Mouse (Mus musculus): ENCODE results near the gene Tanc2. TPM values are rescaled to one million over a fixed set of nuclear protein-coding genes. Genes with fewer than 3 reads are reported as not detected.

The Tanc2 gene
- polyA plus RNA-seq (2012; rRNA removed) = 1.6 and 2.5 TPM in 2 replicates

DNA sequence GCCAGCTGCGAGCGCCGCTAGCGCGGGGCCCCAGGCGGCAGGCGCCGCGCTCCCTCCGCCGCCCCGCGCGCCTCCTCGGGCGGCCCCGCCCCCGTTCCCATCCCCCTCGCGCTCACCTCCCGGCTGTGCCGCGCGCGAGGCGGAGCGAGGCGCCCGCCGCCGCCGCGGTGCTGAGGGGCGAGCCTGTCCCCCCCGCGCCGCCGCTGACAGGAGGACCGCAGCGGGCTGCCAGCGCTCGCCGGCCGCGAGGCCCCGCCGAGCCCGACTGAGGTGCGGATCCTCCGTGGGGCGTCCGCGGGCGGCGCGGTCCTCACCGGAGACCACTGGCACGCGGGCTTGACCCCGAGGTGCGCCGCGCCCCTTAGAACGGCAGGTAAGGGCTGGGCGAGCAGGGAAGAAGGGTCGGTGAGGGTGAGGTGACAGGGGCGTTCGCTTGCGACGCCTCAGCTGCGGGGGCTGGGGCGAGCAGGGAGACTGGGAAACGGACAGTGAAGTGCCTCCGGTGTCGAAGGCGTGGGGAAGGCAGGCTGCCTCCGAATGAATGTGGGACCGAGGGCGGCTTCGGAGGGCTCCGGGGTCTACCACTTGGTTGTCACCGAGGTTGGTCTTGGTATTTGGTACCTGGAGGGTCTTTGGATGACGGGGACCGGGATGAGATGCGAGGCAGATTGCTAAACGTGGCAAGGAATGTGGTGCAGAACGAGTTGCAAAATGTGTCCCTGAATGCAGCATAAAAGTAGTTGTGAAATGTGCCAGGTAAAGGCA is at the start of gene Tanc2:
Gene Tanc2 (plus strand): TSS at position 110 of the 765 bp plus-strand sequence.
- no peak for DNase-seq (ENCODE audit: low read depth, low spot score)
- 1% methylated on average over 83 of the region's 87 CpGs for WGBS

DNA sequence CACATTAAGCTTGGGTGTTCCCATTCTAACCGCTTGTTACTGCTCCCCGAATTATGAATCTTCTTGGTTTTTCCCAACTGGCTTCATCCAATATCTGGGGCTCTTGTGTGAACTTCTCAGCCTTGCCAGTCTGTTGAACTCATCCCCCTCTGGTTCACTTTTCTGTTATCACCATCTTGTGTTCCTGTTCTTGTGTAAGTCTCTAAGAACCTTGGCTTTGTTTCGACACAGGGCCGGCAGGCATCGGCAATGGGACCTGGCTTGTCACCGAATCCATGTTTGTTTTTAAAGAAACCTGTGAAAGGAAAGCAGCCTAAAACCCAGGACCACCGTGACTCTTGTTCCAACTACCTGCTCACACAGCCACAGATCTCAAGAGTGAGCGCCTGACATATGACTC is 49.0 kb upstream of the Tanc2 start:
- no peak for DNase-seq (ENCODE audit: low read depth, low spot score)

DNA sequence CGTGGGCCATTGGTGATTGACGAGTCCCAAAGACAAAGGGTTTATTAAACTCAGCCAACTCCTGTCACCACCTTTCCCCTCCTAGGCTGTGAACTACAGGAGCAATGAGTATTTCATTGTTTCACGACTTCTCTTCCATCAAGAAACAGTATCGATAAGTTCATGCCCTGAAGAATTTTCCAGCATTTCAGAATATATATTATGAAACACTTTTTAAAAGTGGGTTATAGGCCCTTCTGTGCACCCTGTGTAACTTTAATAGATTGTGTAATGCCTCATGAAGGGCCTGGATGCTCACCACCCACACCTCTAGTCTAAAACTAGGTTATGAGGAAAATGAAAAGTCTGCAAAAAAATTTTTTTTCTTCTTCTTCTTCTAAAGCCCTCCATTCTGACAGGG is 48.4 kb upstream of the Tanc2 start:
- DNase-seq (ENCODE audit: low read depth, low spot score) = no peak
- WGBS = 83% methylated on average over 4 of the region's 4 CpGs

More for the DNA sequence above, 49.0 kb upstream of the Tanc2 start:
- 92% methylated on average over 8 of the region's 8 CpGs for WGBS

DNA sequence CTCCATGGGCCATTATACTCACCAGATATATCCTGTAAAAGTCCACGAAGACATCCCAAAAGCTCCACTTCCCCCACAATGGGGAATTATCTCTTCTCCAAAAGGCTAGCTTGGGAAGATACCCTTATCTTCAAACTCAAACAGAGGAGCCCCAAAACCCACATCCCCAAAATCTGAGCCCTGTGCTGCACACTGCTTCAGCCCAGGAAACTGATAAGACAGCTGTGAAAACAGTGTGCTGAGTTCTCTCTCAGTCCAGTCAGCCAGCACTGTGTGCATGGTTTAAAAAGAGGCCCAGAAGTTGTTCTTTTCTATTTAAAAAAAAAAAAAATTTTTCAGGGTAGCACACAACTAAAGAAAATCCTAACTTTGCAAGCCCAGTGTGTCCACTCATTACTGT is 47.7 kb upstream of the Tanc2 start:
- no peak for DNase-seq (ENCODE audit: low read depth, low spot score)
- WGBS = 43% methylated on average over 1 of the region's 1 CpGs

DNA sequence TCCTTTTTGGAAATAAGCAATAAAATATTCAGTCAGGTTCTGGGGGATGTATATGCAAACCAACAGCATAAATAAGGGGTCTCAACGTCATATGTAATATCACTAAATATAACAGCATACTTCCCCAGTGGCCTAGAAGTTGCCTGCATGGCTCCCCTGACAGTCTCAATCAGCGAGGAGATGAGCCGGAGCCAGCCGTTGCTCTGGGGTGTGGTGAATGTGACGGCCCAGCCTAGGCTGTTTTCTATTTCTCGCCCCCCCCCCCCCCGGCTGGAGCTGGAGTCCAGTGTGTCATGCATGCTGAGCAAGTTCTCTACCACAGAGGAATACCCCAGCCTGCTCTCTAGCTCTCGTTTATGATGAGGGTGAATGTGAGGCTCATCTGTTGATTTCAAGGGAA is 44.0 kb upstream of the Tanc2 start:
- no peak for DNase-seq (ENCODE audit: low read depth, low spot score)
- 51% methylated on average over 8 of the region's 8 CpGs for WGBS

DNA sequence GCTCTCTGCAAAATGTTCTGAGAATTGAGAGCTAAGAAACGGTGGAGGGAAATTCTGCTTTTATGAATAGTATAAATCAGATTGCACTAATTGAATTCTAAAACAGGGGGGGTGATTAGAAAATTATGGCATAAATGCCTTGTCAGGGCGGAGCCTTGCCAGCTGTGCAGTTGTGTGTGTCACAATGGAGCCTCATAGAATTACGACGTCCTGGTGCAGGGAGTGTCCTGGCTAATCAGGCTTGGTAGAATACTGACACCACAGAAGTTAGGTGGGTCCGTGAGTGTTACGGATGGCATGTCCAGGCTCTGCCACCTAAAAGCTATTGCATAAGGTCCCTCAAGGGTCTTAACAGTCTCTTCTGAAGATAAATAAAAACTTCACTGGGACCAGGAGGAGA is 43.4 kb upstream of the Tanc2 start:
- 39% methylated on average over 6 of the region's 6 CpGs for WGBS
- DNase-seq (ENCODE audit: low read depth, low spot score) = no peak

DNA sequence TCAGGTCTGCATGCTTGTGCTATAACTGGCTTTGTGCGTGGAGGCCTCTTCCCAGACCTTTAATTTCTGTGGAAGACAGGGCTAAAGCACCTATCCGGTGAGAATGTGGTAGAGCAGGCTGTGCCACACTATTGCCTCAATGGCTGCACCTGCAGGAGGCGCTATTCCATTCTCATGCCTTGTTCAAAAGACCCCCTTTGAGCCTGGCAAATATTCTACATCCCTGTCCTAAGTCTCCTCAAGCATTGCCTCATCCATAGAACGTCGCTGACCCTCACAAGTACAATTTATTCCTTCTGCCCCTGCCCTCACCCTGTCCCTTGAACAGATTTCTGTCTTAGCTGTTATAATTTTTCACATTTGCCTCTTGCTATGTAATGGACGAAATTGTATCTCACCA is 41.4 kb upstream of the Tanc2 start:
- no peak for DNase-seq (ENCODE audit: low read depth, low spot score)
- 85% methylated on average over 6 of the region's 6 CpGs for WGBS

DNA sequence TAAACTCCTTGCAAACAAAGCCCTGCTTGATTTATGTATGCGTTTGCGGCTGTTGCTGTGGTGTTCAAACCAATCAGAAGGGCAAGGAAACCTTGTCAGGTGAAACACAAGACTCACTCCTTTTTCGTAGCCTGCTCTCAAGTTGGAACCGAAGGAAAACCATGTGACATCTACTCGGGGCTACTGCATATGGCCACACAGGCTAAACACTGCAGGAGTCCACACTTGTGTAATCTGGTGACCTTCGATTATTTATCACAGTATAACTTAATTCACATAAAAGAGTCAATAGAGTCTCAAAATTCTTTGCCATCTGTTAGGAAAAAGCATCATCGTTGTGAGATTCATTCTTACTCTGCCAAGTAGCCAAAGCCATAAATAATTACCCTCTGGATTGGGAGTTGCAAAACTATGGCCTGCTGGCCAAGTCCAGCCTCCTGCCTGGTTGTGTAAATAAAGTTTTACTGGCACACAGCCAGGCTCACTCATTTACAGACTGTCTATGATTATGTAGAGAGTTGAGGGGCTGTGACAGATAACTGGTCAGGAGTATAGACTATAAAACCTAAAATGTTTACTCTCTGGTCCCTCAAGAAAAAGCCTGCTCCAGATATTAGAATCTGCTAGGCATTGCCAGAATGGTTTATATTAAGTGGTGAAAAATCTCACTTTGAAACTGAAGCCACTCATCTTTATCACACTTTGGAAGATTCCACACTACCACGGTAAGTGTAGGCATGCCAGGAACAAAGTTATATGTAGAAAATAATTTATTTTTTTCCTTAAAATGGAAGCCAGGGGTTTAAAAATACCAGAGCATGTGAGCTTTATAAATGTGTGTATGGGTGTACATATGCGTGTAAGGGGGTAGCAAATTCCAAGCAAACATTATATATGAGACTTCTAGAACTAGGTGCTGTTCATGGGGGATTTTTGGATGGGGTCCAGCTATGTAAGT is 40.3 kb upstream of the Tanc2 start:
- peak; percentile 22 for DNase-seq (ENCODE audit: low read depth, low spot score)

DNA sequence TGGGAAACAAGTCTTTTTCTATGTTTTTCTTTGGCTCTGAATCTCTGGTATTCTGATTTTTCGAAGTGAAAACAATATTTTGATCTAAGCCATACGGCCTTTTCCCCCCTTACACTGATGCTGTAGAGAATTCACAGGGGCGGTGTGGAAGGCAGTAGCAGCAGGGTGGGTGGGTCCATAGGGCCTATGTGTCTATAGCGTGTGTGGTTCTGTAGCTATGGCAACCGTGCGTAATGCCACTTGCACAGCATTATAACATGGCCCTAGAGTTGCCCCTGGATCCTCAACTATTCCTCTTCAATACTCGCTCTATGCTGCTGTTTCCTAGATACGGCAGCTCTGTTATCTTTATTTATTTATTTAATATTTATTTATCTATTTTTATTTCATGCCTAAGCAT is 32.5 kb upstream of the Tanc2 start:
- WGBS = 79% methylated on average over 8 of the region's 8 CpGs
- no peak for DNase-seq (ENCODE audit: low read depth, low spot score)

More for the DNA sequence above, 40.3 kb upstream of the Tanc2 start:
- WGBS = 22% methylated on average over 9 of the region's 9 CpGs

DNA sequence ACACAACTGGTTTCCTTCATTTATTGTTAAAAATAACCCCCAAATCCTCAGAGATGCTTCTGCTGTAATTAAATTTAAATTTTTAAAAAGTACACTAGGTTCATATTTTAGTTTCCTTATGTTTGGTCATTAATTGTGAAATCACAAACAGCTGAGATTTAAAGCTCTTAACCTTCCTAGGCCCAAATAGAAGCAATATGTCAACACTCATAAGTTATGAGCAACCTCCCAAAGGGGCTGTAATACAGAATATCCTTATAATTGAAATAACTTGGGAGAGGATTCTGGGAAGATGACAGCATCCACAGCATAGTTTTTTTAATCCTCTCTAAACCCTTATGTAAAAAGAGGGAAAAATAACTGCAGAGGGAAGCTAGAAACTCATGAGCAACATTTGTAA is 31.7 kb upstream of the Tanc2 start:
- DNase-seq (ENCODE audit: low read depth, low spot score) = no peak

DNA sequence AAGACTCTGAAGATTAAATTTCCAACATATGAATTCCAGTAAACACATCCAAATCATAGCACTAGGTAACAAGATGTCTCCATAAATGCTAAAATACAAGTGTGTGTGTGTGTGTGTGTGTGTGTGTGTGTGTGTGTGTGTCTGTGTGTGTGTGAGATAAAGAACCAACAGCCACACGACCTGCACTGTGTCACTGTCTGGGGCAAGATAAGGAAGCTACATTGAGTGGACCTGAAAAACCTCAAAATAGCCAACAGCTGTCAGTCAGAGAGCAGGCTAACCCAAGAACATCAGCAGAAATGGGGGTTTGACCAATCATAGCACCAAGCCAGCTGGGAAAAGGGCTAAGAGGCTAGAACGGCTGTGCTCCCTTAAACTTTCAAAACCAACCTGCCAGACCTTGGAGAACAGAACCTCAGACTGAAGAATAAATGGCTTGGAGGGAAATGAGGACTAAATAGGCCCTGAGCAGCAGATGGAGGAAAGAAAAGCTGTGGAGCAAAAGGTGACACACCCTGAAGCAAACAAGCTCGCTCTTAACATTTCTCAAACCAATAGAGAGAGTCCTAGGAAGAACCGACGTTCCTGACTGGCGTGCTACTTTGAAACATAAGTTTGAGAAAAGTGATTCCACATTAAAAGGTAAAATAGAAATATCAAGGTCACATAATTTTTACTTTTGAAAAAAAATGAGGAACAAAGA is 30.8 kb upstream of the Tanc2 start:
- 68% methylated on average over 6 of the region's 6 CpGs for WGBS
- no peak for DNase-seq (ENCODE audit: low read depth, low spot score)

DNA sequence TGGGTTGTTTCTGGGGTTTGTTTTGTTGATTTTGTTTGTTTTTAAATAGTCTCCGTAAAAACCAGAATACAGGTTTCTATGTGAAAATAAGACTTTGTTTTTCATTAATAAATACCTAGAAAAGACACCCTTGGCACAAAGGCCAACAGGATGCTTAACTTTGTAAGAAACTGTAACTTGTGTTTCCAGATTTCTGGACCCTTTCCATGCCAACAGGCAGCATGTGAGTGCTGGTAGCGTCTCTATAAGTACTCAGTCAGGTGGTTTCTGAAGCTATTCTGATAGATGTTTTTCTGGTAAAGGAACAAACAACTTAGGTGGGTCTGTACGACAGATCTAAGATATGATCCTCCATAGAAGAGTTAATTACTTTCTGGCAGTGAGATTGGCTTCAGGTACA is 26.2 kb upstream of the Tanc2 start:
- DNase-seq (ENCODE audit: low read depth, low spot score) = no peak
- 84% methylated on average over 3 of the region's 3 CpGs for WGBS

DNA sequence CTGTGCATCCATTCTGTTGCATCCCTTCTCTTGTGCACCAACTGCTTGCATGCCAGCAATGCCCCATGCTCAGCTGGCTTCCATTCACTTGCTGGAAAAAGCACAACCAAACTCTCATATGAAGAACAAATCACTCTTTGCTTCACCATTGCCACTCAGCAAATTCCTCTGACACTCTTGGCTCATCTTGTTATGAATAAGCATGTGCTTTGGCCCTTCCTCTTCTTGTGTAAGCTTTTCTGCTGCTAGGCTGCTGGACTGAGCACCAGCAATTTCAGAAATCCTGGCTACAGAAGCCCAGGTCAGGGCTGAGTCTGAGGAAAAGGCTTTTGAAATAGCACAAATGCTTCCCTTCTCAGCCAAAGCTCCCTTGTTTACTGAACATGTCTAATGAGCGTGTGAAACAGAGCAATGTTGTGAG is 22.6 kb upstream of the Tanc2 start:
- no peak for DNase-seq (ENCODE audit: low read depth, low spot score)
- WGBS = 43% methylated on average over 1 of the region's 1 CpGs

DNA sequence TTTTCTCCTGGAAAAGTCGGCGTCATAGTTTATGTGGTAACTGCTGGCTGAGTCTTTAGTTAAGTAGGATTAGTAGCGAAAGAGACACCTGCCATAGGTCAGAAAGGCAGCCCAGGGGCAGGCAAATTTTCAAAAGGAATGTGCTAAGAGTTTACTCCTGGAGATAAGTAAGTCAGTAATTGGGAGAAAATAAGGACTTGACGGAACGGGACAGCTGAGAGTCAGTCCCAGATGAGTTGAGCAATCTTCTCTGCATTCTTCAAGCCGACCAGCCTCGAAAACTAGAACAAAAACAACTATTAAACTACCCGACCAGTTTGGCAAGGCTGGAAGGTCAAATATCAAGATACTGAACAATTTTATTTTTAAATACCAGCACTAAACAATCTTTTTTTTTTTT is 17.8 kb upstream of the Tanc2 start:
- WGBS = 50% methylated on average over 8 of the region's 8 CpGs
- DNase-seq (ENCODE audit: low read depth, low spot score) = no peak

DNA sequence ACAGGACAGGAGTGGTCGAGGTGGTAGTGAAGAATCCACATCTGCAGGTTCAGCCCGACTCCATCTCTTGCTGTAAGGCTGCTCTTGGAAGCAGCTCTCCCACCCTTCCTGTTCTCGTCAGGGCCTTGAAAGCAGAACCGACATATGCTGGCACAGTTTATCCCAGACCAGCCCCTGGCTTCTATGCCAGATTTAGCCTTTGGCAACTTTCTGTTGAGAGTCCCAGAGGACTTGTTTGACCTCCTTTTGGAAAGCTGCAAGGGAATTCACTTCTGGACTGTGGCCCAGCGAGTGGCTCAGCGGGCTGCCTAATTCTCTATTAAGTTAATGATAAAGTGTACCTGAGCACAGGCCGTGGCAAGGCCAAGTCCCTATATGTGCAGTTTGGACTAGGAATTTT is 15.5 kb upstream of the Tanc2 start:
- DNase-seq (ENCODE audit: low read depth, low spot score) = no peak

DNA sequence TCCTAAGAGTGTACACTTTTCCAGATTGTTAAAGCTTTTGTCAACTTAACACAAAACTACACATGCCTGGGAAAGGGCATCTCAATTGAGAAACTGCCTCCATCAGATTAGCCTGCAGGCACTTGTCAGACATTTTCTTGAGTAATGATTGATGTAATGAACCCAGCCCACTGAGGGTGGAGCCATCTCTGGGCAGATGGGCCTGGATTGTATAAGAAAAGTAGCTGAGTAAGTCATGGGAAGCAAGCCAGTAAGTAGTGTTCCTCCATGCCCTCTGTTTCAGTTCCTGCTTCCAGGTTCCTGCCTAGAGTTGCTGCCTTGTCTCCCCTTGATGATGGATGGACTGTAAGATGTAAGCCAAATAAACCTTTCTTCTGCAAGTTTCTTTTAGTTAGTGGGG is 12.6 kb upstream of the Tanc2 start:
- no peak for DNase-seq (ENCODE audit: low read depth, low spot score)

More for the DNA sequence above, 15.5 kb upstream of the Tanc2 start:
- WGBS = 57% methylated on average over 7 of the region's 7 CpGs

DNA sequence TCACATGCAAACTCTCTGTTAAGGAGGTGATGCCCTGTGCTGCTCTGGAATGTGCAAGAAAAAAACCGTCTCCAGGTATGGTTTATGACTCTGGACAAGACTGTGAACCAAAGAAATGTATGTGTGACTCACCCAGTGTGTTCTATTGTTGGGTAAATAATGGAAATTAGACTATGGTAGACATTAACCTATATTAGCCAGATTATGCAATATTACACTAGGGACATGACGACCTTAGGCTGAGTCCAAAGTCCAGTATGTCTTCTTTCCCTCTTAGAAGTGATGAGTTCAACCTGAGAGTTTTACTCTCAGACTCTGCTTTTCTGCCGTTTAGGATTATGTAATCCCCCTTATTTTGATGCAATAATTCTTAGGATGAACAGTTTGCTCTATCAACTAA is 7.8 kb upstream of the Tanc2 start:
- 44% methylated on average over 3 of the region's 3 CpGs for WGBS
- DNase-seq (ENCODE audit: low read depth, low spot score) = no peak

DNA sequence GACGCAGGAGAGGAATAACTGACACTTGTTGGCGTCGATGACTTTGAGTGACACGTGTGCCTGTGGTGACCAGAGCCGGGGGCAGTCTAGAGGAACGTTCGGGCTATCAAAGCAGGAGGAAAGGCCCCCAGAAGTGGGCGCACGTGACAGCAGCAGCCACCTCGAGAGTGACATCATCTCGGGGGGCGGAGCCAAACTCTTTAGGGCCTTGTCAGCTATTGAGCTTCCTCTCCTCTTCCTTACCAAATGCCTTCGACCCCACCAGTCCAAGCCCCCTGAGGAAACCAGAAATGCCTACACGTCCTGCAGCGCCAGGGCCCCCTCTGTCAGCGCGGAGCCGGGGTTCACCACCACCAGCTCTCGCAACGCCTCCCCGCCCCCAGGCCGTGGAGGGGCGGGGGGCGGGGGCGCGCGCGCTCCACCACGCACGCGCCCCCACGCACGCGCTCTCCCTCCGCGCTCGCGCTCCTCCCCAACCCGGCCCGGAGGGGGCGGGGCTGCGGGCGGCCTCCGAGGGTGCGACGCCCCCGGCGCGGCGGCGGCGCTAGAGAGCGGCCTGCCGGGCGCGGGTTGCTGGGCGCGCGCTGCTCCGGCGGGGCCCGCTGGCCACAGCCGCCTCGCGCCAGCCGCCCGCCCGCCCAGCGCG is 432 bp upstream of the Tanc2 start:
- 3% methylated on average over 55 of the region's 70 CpGs for WGBS
- peak; percentile 43 for DNase-seq (ENCODE audit: low read depth, low spot score)

DNA sequence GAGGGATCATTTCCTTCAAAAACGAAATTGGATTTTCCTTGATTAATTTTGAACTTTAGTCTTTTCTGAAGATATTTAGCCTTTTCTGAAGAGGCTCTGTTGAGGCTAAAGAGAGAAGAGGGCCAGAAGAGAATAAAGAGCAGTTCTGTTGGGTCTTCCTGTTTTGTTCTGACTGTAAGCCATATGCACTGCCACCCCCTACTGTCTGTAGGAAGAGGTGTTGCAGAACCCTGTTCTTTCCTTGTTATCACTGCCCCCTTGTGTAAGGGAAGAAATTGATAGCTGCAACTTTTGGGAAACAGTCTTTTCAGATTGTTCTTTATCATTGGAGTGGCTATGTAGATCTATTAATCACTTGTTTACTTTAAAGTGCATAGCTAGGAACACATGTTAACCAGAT is 2.1 kb downstream of the Tanc2 start:
- peak; percentile 24 for DNase-seq (ENCODE audit: low read depth, low spot score)
- 35% methylated on average over 1 of the region's 1 CpGs for WGBS

DNA sequence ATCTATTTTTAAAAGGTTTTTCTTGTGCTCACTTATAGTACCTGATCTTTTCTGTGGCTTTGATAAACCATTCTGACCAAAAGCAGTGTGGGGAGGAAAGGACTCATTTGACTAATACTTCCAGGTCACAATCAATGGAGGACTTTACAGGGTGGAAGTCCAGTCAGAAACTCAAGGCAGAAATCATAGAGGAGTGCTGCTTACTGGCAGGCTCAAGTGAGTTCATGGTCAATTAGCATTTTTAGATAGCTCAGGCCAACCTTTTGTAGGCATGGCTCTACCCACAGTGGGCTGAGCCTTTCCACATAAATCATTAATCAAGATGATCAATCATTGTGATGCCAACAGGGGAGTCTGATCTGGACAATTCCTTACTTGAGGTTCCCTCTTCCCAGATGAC is 12.4 kb downstream of the Tanc2 start:
- no peak for DNase-seq (ENCODE audit: low read depth, low spot score)

Measured in large intestine, adult 2 months (tissue).